Mouse (Mus musculus) urinary bladder, adult 18-20 months (tissue): ENCODE data around the gene Slc6a8.

Experiments
- DNase-seq, 2 experiments: peaks; one replicate each; pipeline ENCODE4 v3.0.0; 2022; ENCODE audit warnings: low spot score in 2 of 2, mixed read lengths in 2 of 2

Gene Slc6a8

GRCm38 (mm10) chrX:73672879-73673618 lies at the start of gene Slc6a8:
Slc6a8 (plus strand) TSS chrX:73673150.
- peak; percentile 50 to 53 for DNase-seq

- no peak for DNase-seq
Measured at GRCm38 (mm10) chrX:73626981-73627380, 46.0 kb upstream of the Slc6a8 start.

- DNase-seq = no peak
Measured at GRCm38 (mm10) chrX:73635425-73635824, 37.5 kb upstream of the Slc6a8 start.

GRCm38 (mm10) chrX:73637415-73637814 lies 35.5 kb upstream of the Slc6a8 start:
- DNase-seq = no peak

- no peak for DNase-seq
Measured at GRCm38 (mm10) chrX:73639255-73639675, 33.7 kb upstream of the Slc6a8 start, which contains the start of gene Dusp9. Dusp9 (plus strand) TSS chrX:73639419.

- DNase-seq = no peak
Measured at GRCm38 (mm10) chrX:73639901-73640469, 33.0 kb upstream of the Slc6a8 start.

GRCm38 (mm10) chrX:73645121-73645520 lies 27.8 kb upstream of the Slc6a8 start:
- no peak for DNase-seq

- DNase-seq = no peak
Measured at GRCm38 (mm10) chrX:73650869-73651268, 22.1 kb upstream of the Slc6a8 start.

GRCm38 (mm10) chrX:73653392-73653791 lies 19.6 kb upstream of the Slc6a8 start:
- DNase-seq = no peak

- DNase-seq = peak in 1 of 2 experiments; percentile 57
Measured at GRCm38 (mm10) chrX:73654177-73654576, 18.8 kb upstream of the Slc6a8 start.

- DNase-seq = no peak
Measured at GRCm38 (mm10) chrX:73655529-73655928, 17.4 kb upstream of the Slc6a8 start.

GRCm38 (mm10) chrX:73658391-73658790 lies 14.6 kb upstream of the Slc6a8 start:
- no peak for DNase-seq

- DNase-seq = no peak
Measured at GRCm38 (mm10) chrX:73658936-73659574, 13.9 kb upstream of the Slc6a8 start.

- no peak for DNase-seq
Measured at GRCm38 (mm10) chrX:73659575-73660283, 13.2 kb upstream of the Slc6a8 start, which contains the start of gene Pnck. Pnck (minus strand) TSS chrX:73660117.

- DNase-seq = no peak
Measured at GRCm38 (mm10) chrX:73660284-73660665, 12.7 kb upstream of the Slc6a8 start.

GRCm38 (mm10) chrX:73663143-73663542 lies 9.8 kb upstream of the Slc6a8 start:
- no peak for DNase-seq

GRCm38 (mm10) chrX:73672031-73672431 lies 919 bp upstream of the Slc6a8 start:
- DNase-seq = peak in 1 of 2 experiments; percentile 36

GRCm38 (mm10) chrX:73673619-73673967 lies 643 bp downstream of the Slc6a8 start:
- no peak for DNase-seq

- no peak for DNase-seq
Measured at GRCm38 (mm10) chrX:73673968-73674661, 1.2 kb downstream of the Slc6a8 start.

- DNase-seq = no peak
Measured at GRCm38 (mm10) chrX:73675231-73675630, 2.3 kb downstream of the Slc6a8 start.

GRCm38 (mm10) chrX:73676668-73677067 lies 3.7 kb downstream of the Slc6a8 start:
- no peak for DNase-seq

- no peak for DNase-seq
Measured at GRCm38 (mm10) chrX:73684156-73684555, 11.2 kb downstream of the Slc6a8 start.
